Mouse (Mus musculus): ENCODE results near the gene Ldb3. TPM values are rescaled to one million over a fixed set of nuclear protein-coding genes. Genes with fewer than 3 reads are reported as not detected.

Gene Ldb3
- total and polyA plus RNA-seq, 3 experiments, result 0.01 TPM; not detected in 2

DNA sequence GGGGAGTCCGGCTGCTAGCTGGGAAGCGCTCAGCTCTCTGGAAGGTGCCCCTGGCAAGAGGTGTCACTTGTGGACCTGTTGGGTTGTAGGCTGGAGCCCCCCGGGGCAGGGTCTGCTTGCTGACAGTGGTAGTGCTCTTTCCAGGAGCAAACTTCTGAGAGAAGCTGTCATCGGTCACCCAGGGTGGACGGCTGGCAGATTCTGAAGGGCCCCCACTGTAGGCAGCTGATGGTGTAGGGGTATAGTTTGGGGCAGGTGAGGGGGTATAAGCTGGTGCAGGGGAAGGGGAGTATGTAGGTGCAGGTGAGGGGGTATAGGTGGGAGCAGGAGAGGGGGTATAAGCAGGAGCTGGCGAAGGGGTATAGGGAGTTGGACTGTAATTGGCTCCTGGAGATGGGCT is 44.5 kb downstream of the Ldb3 start:
- DNase-seq (ENCODE audit: low read depth, low spot score), result no peak
- Histone ChIP-seq H3K36me3 (ENCODE audit: control insufficient read depth in 1 of 2, insufficient read depth in 2 of 2, low read length in 2 of 2) (no peaks in the 10 kb centered on the region), H3K27me3 (ENCODE audit: control insufficient read depth in 1 of 2, insufficient read depth in 2 of 2, low read length in 2 of 2) (peaks cover 0 to 3% of the 10 kb centered on the region in 2 experiments; a peak in 2 of 4 replicates), H3K79me2 (ENCODE audit: control insufficient read depth, insufficient read depth, low read length, poor library complexity) (no peaks in the 10 kb centered on the region), H3K4me3 (ENCODE audit: control insufficient read depth in 1 of 2, insufficient read depth in 1 of 2, low read depth in 2 of 2, low read length in 2 of 2) (no peak overlapping the region), H3K4me1 (ENCODE audit: control insufficient read depth in 1 of 2, insufficient read depth in 2 of 2, low read length in 2 of 2) (no peaks in the 10 kb centered on the region), H3K27ac (ENCODE audit: control insufficient read depth, low read depth, low read length) (no peak overlapping the region), H3K9me3 (replicated peaks; ENCODE audit: insufficient read depth, low read length) (no peaks in the 10 kb centered on the region), H3K9ac (ENCODE audit: control insufficient read depth, low read depth, low read length, poor library complexity, severe bottlenecking) (no peak overlapping the region)
- TF ChIP-seq CTCF (IDR thresholded peaks at IDR 0.05 in 2 of 3, conservative IDR thresholded peaks at IDR 0.05 in 1 of 3; ENCODE audit: control insufficient read depth in 1 of 3, insufficient read depth in 1 of 3, low read depth in 2 of 3, low read length in 3 of 3, poor library complexity in 1 of 3, severe bottlenecking in 1 of 3) (no peak), MAFK (IDR thresholded peaks at IDR 0.05; ENCODE audit: borderline replicate concordance, low read depth, low read length) (no peak), TAL1 (IDR thresholded peaks at IDR 0.05; ENCODE audit: low read length) (no peak), MAZ (IDR thresholded peaks at IDR 0.05; ENCODE audit: low read depth, low read length) (no peak), ETS1 (IDR thresholded peaks at IDR 0.05; ENCODE audit: low read depth, low read length) (no peak), GABPA (IDR thresholded peaks at IDR 0.05; ENCODE audit: low read depth, low read length) (no peak), HCFC1 (IDR thresholded peaks at IDR 0.05; ENCODE audit: low read depth, low read length) (no peak), GATA1 (IDR thresholded peaks at IDR 0.05; ENCODE audit: low read depth, low read length) (no peak), UBTF (IDR thresholded peaks at IDR 0.05; ENCODE audit: borderline replicate concordance, insufficient read depth, low read depth, low read length) (no peak), ZC3H11A (IDR thresholded peaks at IDR 0.05; ENCODE audit: low read depth, low read length) (no peak), NRF1 (IDR thresholded peaks at IDR 0.05; ENCODE audit: insufficient read depth, low read depth, low read length, poor library complexity, severe bottlenecking) (no peak), TBP (IDR thresholded peaks at IDR 0.05; ENCODE audit: low read depth, low read length) (no peak), KAT2A (conservative IDR thresholded peaks at IDR 0.05; ENCODE audit: low read depth, low read length) (no peak), CHD1 (IDR thresholded peaks at IDR 0.05; ENCODE audit: low read depth, low read length) (no peak), RAD21 (IDR thresholded peaks at IDR 0.05; ENCODE audit: low read depth, low read length) (no peak), POLR2AphosphoS2 (IDR thresholded peaks at IDR 0.05; ENCODE audit: low read length) (no peak), MYB (IDR thresholded peaks at IDR 0.05; ENCODE audit: low read depth, low read length) (no peak)

DNA sequence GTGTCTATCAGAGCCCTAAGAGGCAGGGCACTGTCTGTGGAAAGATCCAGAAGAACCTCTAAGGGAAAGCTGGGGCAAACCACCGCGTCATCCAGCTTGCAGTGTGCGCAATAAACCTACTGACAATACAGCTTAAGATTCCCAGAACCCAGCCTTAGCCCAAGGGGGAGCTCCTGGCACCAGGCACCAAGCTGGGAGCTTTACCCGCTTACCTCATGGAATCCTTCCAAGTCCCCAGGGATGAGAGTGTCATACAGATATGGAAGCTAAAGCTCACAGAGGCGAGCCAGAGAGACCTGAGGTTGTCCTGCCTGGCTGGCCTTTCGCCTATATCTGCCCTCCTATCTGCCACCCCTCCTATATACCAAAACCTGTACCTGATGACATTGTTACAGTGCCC is 44.9 kb downstream of the Ldb3 start:
- Histone ChIP-seq H3K27me3 (ENCODE audit: control insufficient read depth in 1 of 2, insufficient read depth in 2 of 2, low read length in 2 of 2) (peaks cover 1 to 3% of the 10 kb centered on the region in 2 experiments; a peak in 3 of 4 replicates), H3K4me1 (ENCODE audit: control insufficient read depth in 1 of 2, insufficient read depth in 2 of 2, low read length in 2 of 2) (no peaks in the 10 kb centered on the region), H3K79me2 (ENCODE audit: control insufficient read depth, insufficient read depth, low read length, poor library complexity) (no peaks in the 10 kb centered on the region), H3K27ac (ENCODE audit: control insufficient read depth, low read depth, low read length) (no peak overlapping the region), H3K4me3 (ENCODE audit: control insufficient read depth in 1 of 2, insufficient read depth in 1 of 2, low read depth in 2 of 2, low read length in 2 of 2) (no peak overlapping the region), H3K9me3 (replicated peaks; ENCODE audit: insufficient read depth, low read length) (no peaks in the 10 kb centered on the region), H3K36me3 (ENCODE audit: control insufficient read depth in 1 of 2, insufficient read depth in 2 of 2, low read length in 2 of 2) (no peaks in the 10 kb centered on the region), H3K9ac (ENCODE audit: control insufficient read depth, low read depth, low read length, poor library complexity, severe bottlenecking) (no peak overlapping the region)
- DNase-seq (ENCODE audit: low read depth, low spot score), result no peak
- no peak for TF ChIP-seq MAX (IDR thresholded peaks at IDR 0.05; ENCODE audit: low read length)
- TF ChIP-seq EP300 (IDR thresholded peaks at IDR 0.05; ENCODE audit: low read depth in 1 of 2, low read length in 2 of 2), result no peak
- no peak for TF ChIP-seq SMC3 (IDR thresholded peaks at IDR 0.05; ENCODE audit: low read depth, low read length)
- no peak for TF ChIP-seq ZKSCAN1 (IDR thresholded peaks at IDR 0.05; ENCODE audit: low read depth, low read length)
- no peak for TF ChIP-seq POLR2AphosphoS5 (IDR thresholded peaks at IDR 0.05; ENCODE audit: borderline replicate concordance, low read depth, low read length)
- TF ChIP-seq CTCF (IDR thresholded peaks at IDR 0.05 in 2 of 3, conservative IDR thresholded peaks at IDR 0.05 in 1 of 3; ENCODE audit: control insufficient read depth in 1 of 3, insufficient read depth in 1 of 3, low read depth in 2 of 3, low read length in 3 of 3, poor library complexity in 1 of 3, severe bottlenecking in 1 of 3), result no peak
- no peak for TF ChIP-seq NELFE (IDR thresholded peaks at IDR 0.05; ENCODE audit: low read depth, low read length)
- no peak for TF ChIP-seq ZNF384 (IDR thresholded peaks at IDR 0.05; ENCODE audit: low read depth, low read length)
- TF ChIP-seq MAZ (IDR thresholded peaks at IDR 0.05; ENCODE audit: low read depth, low read length), result no peak
- no peak for TF ChIP-seq MAFK (IDR thresholded peaks at IDR 0.05; ENCODE audit: borderline replicate concordance, low read depth, low read length)
